Mouse (Mus musculus): ENCODE data around the gene Pabpc6. TPM values are rescaled to one million over a fixed set of nuclear protein-coding genes. Genes with fewer than 3 reads are reported as not detected.
A peak's percentile ranks its signal among the peaks of the same experiment; 100 is the strongest.

Pabpc6 gene
- polyA plus RNA-seq, 1 experiment from 2014 or later: not detected

DNA sequence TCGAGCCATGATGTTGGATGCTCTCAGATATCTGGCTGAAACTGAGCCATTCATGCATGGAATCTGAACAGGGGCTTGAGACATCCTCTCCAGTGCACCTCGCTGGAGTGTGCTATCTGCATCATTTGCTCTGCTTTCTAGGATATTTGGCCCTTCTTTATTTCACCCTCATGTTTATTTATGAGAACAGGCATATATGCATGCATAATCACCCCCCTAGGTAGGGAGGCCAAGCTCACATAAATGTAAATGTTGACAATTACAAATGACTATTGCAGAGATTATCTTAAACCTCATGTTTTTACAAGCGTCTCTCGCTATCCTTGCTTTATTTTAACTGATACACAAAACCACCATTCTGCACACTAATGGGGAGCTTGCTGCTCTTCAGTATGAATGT, 21.9 kb downstream of the Pabpc6 start:
- Histone ChIP-seq H3K27me3 (no peaks in the 10 kb centered on the region), H3K4me2 (no peak overlapping the region), H3K36me3 (no peaks in the 10 kb centered on the region), H3K9ac (no peak overlapping the region), H3K27ac (replicated peaks) (peak overlapping the region; percentile 33), H3K4me1 (replicated peaks) (peaks cover 13% of the 10 kb centered on the region), H3K4me3 (no peak overlapping the region), H3K9me3 (no peaks in the 10 kb centered on the region)
- ATAC-seq (ENCODE audit: low read depth): no peak
- 38% methylated on average over 4 of the region's 4 CpGs for WGBS

DNA sequence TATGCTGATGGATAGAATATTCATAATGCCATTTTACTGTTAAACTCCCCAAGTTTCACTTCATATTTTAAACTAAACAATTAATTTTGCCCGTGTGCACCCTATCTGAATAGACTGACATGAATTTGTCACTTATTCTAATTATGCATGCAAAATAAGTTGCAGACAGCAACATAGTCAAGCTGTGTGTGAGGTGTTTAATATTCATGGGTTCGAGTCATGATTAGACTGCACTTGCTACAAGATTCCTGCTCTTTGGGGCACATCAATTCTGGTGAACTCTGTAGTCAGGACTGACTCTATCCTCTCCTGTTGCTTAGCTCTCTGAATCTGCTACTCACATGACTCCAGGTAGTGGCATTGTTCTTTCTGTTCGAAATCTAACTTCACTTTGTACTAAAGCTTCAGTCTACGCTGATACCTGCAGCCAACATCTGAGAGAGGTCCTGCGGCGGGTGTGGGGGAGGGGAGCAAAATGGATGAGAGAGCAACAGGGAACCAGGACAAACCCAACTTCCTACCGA, 25.8 kb downstream of the Pabpc6 start:
- peaks cover 16% of the 10 kb centered on the region for H3K4me1 ChIP-seq (replicated peaks)
- no peaks in the 10 kb centered on the region for H3K36me3 ChIP-seq
- ATAC-seq (ENCODE audit: low read depth): no peak
- no peak overlapping the region for H3K4me2 ChIP-seq
- no peak overlapping the region for H3K27ac ChIP-seq (replicated peaks)
- H3K9me3 ChIP-seq: no peaks in the 10 kb centered on the region
- no peak overlapping the region for H3K4me3 ChIP-seq
- H3K9ac ChIP-seq: no peak overlapping the region
- H3K27me3 ChIP-seq: no peaks in the 10 kb centered on the region
- 68% methylated on average over 7 of the region's 7 CpGs for WGBS

DNA sequence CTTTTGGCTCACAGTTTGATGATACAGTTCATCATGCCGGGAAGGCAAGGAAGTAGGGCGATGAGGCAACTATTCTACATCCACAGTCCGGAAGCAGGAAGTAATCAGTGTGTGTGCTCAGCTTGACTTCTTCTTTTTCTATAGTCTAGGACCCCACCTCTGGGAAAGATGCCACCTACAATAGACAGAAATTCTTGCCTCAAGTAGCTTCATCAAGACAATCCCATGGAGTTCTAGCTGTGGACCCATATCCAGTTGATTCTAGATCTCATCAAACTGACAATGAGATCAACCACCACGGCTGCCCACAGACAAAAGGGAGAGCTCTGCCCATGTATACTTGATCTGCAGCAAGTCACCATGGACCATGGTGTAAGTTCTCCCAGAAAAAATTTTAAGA, 32.5 kb downstream of the Pabpc6 start:
- 89% methylated on average over 4 of the region's 4 CpGs for WGBS
- Histone ChIP-seq H3K36me3 (no peaks in the 10 kb centered on the region), H3K27ac (replicated peaks) (no peak overlapping the region), H3K4me3 (no peak overlapping the region), H3K4me1 (replicated peaks) (0 out of 2 replicates have a peak, but pooled peaks cover 3% of the 10 kb centered on the region), H3K9ac (no peak overlapping the region), H3K4me2 (no peak overlapping the region), H3K27me3 (no peaks in the 10 kb centered on the region), H3K9me3 (no peaks in the 10 kb centered on the region)
- no peak for ATAC-seq (ENCODE audit: low read depth)

DNA sequence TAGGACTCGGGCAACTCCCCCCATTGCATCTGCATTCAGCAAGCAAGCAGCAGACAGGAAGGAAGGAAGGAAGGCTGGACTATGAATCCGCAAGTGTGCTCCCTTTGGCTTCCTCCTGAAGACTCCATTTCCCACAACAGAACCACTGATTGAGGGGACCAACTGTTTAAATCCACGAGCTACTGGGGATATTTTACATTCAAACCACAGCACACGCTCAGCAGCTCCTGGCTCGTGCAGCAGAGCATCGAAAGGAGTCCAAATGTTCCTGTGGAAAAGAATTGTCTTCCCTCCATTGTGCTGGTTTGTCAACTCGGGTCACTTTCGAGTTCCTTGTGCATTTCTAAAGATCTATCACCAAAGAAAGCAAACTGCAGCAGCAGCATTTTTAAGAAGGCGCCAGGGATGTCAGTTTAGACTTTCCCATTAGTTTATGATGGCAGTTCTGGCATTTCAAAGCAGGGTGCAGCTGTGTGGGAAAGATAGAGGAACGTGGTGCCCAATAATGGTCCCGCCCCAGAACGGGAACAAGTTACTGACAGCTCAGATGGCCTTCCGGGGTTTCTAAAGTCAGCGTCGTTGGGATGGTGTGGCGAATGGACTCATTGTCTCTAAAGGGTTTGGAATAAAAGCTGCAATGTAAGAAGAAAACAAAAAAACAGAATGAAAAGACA, 36.8 kb downstream of the Pabpc6 start:
- peaks cover 4% of the 10 kb centered on the region; the same call in 1 of the 2 replicates for H3K4me1 ChIP-seq (replicated peaks)
- no peaks in the 10 kb centered on the region for H3K36me3 ChIP-seq
- no peaks in the 10 kb centered on the region for H3K27me3 ChIP-seq
- 0 out of 2 replicates have a peak, but pooled peaks have one; percentile 53 for ATAC-seq (ENCODE audit: low read depth)
- no peaks in the 10 kb centered on the region for H3K9me3 ChIP-seq
- 37% methylated on average over 16 of the region's 16 CpGs for WGBS
- no peak overlapping the region for H3K4me2 ChIP-seq
- peak overlapping the region; percentile 55 for H3K27ac ChIP-seq (replicated peaks)
- no peak overlapping the region for H3K4me3 ChIP-seq
- H3K9ac ChIP-seq: no peak overlapping the region

DNA sequence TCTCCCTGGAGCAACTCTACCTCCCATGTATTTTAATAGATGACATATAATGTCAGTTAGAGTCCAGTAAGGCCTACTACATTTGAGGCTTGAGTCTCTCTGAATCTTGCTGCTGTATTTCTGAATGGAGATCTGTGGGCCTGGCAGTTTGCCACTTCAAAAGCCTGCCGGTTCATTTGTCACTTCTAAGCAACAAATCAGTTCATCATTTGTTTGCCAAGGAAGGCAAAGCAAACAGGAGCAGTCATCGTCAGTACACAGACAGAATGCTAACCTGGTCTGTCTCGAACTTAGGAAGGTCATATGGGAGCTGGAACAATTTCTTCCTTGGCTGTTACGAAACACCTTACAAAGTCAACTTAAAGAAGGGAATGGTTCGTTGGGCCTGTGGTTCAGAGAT, 37.4 kb downstream of the Pabpc6 start:
- no peak overlapping the region for H3K4me3 ChIP-seq
- 43% methylated on average over 5 of the region's 5 CpGs for WGBS
- H3K4me1 ChIP-seq (replicated peaks): peaks cover 4% of the 10 kb centered on the region; the same call in 1 of the 2 replicates
- H3K27ac ChIP-seq (replicated peaks): peak overlapping the region; percentile 55
- no peak for ATAC-seq (ENCODE audit: low read depth)
- H3K9me3 ChIP-seq: no peaks in the 10 kb centered on the region
- H3K27me3 ChIP-seq: no peaks in the 10 kb centered on the region
- no peaks in the 10 kb centered on the region for H3K36me3 ChIP-seq
- no peak overlapping the region for H3K9ac ChIP-seq
- H3K4me2 ChIP-seq: no peak overlapping the region

DNA sequence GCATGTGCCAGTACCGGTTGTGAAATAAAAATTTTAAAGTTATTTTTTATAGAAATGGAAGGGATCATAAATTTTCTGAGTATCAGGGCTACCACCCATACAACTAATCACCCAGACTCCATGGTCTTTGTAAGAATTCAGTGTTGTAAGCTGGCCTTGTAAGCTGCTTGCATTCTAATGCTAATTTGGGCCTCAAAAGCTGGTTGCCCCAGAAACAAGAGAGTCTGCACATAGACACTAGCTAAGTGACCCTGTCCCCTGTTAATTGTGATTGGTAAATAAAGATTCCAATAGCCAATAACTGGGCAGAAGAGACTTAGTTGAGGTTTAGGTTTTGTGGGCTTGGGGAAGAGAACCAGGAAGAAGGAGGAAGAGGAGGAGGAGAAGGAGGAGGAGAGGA, 38.4 kb downstream of the Pabpc6 start:
- Histone ChIP-seq H3K4me1 (replicated peaks) (peaks cover 4% of the 10 kb centered on the region; the same call in 1 of the 2 replicates), H3K27ac (replicated peaks) (no peak overlapping the region), H3K9ac (no peak overlapping the region), H3K4me2 (no peak overlapping the region), H3K4me3 (no peak overlapping the region), H3K36me3 (no peaks in the 10 kb centered on the region), H3K9me3 (no peaks in the 10 kb centered on the region), H3K27me3 (no peaks in the 10 kb centered on the region)
- ATAC-seq (ENCODE audit: low read depth): 0 out of 2 replicates have a peak, but pooled peaks have one; percentile 21
- 30% methylated on average over 1 of the region's 1 CpGs for WGBS

DNA sequence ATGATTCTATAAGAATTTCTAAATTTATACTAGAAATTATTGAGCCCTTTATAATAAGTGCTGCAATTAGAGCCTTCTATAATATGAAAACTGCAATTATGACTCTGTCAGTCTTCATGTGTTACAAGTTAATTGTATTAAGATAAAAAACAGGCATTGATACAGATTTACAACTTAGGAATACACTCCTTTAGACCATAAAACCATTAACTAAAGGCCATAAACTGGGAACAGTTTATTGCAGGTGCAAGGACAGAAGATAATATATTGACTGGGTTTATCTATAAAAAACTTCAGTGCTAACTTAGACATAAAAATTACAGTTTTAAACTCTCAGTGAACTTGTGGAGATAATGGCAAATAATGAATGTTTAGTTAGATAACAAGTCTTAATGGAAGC, 42.5 kb downstream of the Pabpc6 start:
- peaks cover 4% of the 10 kb centered on the region; the same call in 1 of the 2 replicates for H3K4me1 ChIP-seq (replicated peaks)
- no peak overlapping the region for H3K27ac ChIP-seq (replicated peaks)
- H3K9ac ChIP-seq: no peak overlapping the region
- H3K9me3 ChIP-seq: no peaks in the 10 kb centered on the region
- H3K4me2 ChIP-seq: no peak overlapping the region
- H3K27me3 ChIP-seq: no peaks in the 10 kb centered on the region
- no peak overlapping the region for H3K4me3 ChIP-seq
- no peaks in the 10 kb centered on the region for H3K36me3 ChIP-seq
- ATAC-seq (ENCODE audit: low read depth): no peak

Other genes starting within 250 kb of the Pabpc6 start
- not detected in 2 replicates for gene Gm17728, start 247.7 kb downstream of the Pabpc6 start, polyA plus RNA-seq (2015; fragmentation: Nextera tagmentation; extraction: Ambion mirVana)